Mouse (Mus musculus) midbrain, embryonic 14.5 days (tissue): ENCODE results near the gene Tfip11. TPM values are rescaled to one million over a fixed set of nuclear protein-coding genes. Genes with fewer than 3 reads are reported as not detected.

Source experiments
- ATAC-seq: fragments of 200-750 bp; cut with Nextera tagmentation; 2 replicates; pipeline ENCODE4 v1.8.0; 2017; ENCODE audit warnings: moderate number of reproducible peaks, moderate library complexity; ENCODE audit not compliant: low FRiP score, low TSS enrichment
- DNase-seq: peaks from one replicate; pipeline ENCODE4 v3.0.0-alpha.2; 2015
- H3K27ac ChIP-seq: fragments of 300-500 bp; sonication (generic); replicated peaks from 2 replicates; pipeline ENCODE4 v1.5.1; 2014; ENCODE audit warnings: mild to moderate bottlenecking, low read depth, low read length, moderate library complexity
- H3K27me3 ChIP-seq: fragments of 300-500 bp; sonication (generic); 2 replicates; pipeline ENCODE4 v1.6.1; 2014; ENCODE audit warnings: low read length, control low read depth, mixed read lengths; ENCODE audit not compliant: control insufficient read depth, insufficient read depth
- H3K36me3 ChIP-seq: fragments of 300-500 bp; sonication (generic); 2 replicates; pipeline ENCODE4 v1.6.1; 2014; ENCODE audit warnings: low read length, control low read depth; ENCODE audit not compliant: control insufficient read depth, insufficient read depth
- H3K4me1 ChIP-seq: fragments of 300-500 bp; sonication (generic); 2 replicates; pipeline ENCODE4 v1.6.1; 2014; ENCODE audit warnings: mild to moderate bottlenecking, antibody characterized with exemption, low read length, control low read depth; ENCODE audit not compliant: control insufficient read depth, insufficient read depth
- H3K4me2 ChIP-seq: fragments of 300-500 bp; sonication (generic); 2 replicates; pipeline ENCODE4 v1.6.1; 2014; ENCODE audit warnings: mild to moderate bottlenecking, low read length, moderate library complexity
- H3K4me3 ChIP-seq: fragments of 300-500 bp; sonication (generic); replicated peaks from 2 replicates; pipeline ENCODE4 v1.5.1; 2014; ENCODE audit warnings: low read depth, low read length
- H3K9ac ChIP-seq: fragments of 300-500 bp; sonication (generic); replicated peaks from 2 replicates; pipeline ENCODE4 v1.6.1; 2014; ENCODE audit warnings: mild to moderate bottlenecking, low read length, moderate library complexity
- H3K9me3 ChIP-seq: fragments of 300-500 bp; sonication (generic); 2 replicates; pipeline ENCODE4 v1.6.1; 2016; ENCODE audit warnings: low read length, control low read depth, mixed read lengths; ENCODE audit not compliant: control insufficient read depth
- WGBS: fragments of 180-500 bp; shearing (Covaris S2); extraction: QIAGEN DNeasy Blood & Tissue Kit; methylation state at CpG from one replicate; pipeline ENCODE4 v1.1.7; 2014; 5-methylcytosine and 5-hydroxymethylcytosine counted together
- polyA plus RNA-seq: library from polyadenylated mRNA; unstranded; fragments of >200 nt; fragmentation: Nextera tagmentation; extraction: Ambion mirVana; gene quantifications from 2 replicates; pipeline ENCODE4 v1.2.1, GENCODE M21; 2014

The Tfip11 gene
- polyA plus RNA-seq, 1 experiment from 2014 or later: 29.1 TPM

DNA sequence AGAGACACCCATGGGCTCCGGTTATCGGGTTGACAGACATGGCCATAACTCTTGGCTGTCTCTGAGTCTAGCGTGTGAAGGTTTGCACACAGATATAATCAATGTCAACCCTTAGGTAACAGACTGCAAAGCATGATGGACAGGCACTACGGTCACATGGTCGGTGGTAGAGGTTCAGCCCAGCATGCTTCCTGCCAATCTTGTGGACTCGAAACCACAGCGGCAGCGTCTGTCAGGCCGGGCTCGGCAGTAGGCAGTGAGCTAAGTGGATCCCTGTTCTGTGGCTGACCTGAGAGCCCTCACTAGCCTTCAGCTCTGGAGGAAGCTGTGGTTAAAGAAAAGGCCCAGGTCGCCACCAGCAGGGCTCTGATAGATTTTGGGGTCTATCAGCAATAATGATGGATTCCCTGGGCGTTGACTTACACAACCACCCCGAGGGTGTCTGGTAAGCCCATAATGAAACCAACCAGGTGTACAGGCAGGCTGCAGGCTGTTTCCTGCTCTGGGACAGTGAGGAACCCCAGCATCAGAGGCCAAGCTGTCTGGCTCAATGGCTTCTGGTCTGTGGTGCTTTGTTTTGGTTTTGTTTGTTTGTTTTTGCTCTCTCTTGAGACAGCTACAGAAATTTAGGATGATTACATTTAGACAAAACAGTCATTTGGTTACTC lies 58.8 kb downstream of the Tfip11 start:
- 94% methylated on average over 13 of the region's 13 CpGs for WGBS
- Histone ChIP-seq H3K27ac (no peak overlapping the region), H3K4me3 (no peak overlapping the region), H3K27me3 (no peaks in the 10 kb centered on the region), H3K9me3 (no peaks in the 10 kb centered on the region), H3K9ac (no peak overlapping the region), H3K36me3 (peaks cover 41% of the 10 kb centered on the region), H3K4me2 (no peak overlapping the region), H3K4me1 (peaks cover 17% of the 10 kb centered on the region)
- DNase-seq (no peak), ATAC-seq (no peak)

DNA sequence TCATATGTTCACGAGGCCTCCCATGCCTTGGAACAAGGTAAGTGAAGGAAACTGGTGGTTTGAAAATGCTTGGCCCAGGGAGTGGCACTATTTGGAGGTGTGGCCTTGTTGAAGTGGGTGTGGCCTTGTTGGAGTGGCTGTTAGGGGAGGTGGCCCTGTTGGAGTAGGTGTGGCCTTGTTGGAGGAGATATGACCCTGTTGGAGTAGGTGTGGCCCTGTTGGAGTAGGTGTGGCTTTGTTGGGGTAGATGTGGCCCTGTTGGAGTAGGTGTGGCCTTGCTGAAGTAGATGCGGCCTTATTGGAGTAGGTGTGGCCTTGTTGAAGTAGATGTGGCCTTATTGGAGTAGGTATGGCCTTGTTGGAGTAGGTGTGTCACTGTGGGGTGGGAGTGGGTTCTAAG lies 59.8 kb downstream of the Tfip11 start:
- H3K27ac ChIP-seq: no peak overlapping the region
- 84% methylated on average over 2 of the region's 2 CpGs for WGBS
- peaks cover 21% of the 10 kb centered on the region for H3K4me1 ChIP-seq
- no peak overlapping the region for H3K4me2 ChIP-seq
- no peaks in the 10 kb centered on the region for H3K27me3 ChIP-seq
- DNase-seq (no peak), ATAC-seq (no peak)
- no peak overlapping the region for H3K9ac ChIP-seq
- H3K36me3 ChIP-seq: peaks cover 45% of the 10 kb centered on the region
- H3K9me3 ChIP-seq: no peaks in the 10 kb centered on the region
- no peak overlapping the region for H3K4me3 ChIP-seq

Other genes with a start within 250 kb of the Tfip11 start
- 0.93 and 1.2 TPM in 2 replicates for gene Cryba4, start 73.8 kb upstream of the Tfip11 start, polyA plus RNA-seq
- 1.9 and 3.8 TPM in 2 replicates for gene Crybb1, start 70.5 kb upstream of the Tfip11 start, polyA plus RNA-seq
- 24.7 and 26.4 TPM in 2 replicates for gene Tpst2, start 49.7 kb upstream of the Tfip11 start, polyA plus RNA-seq
- gene Srrd, start 16.7 kb downstream of the Tfip11 start, polyA plus RNA-seq: 52.4 and 68.6 TPM in 2 replicates
- gene Hps4, start 16.7 kb downstream of the Tfip11 start, polyA plus RNA-seq: 42.0 and 47.4 TPM in 2 replicates
- 0.12 and 0.26 TPM in 2 replicates for gene Gm6583, start 29.7 kb downstream of the Tfip11 start, polyA plus RNA-seq
- gene Asphd2, start 68.5 kb downstream of the Tfip11 start, polyA plus RNA-seq: 91.5 and 103 TPM in 2 replicates
- gene Gm6588, start 123.1 kb downstream of the Tfip11 start, polyA plus RNA-seq: 0.26 and 0.61 TPM in 2 replicates